Mouse (Mus musculus): ENCODE data around the gene Masp2. TPM values are rescaled to one million over a fixed set of nuclear protein-coding genes. Genes with fewer than 3 reads are reported as not detected.
A peak's percentile ranks its signal among the peaks of the same experiment; 100 is the strongest.

Gene Masp2
- polyA plus RNA-seq, 1 experiment from 2014 or later: 0.44 TPM

DNA sequence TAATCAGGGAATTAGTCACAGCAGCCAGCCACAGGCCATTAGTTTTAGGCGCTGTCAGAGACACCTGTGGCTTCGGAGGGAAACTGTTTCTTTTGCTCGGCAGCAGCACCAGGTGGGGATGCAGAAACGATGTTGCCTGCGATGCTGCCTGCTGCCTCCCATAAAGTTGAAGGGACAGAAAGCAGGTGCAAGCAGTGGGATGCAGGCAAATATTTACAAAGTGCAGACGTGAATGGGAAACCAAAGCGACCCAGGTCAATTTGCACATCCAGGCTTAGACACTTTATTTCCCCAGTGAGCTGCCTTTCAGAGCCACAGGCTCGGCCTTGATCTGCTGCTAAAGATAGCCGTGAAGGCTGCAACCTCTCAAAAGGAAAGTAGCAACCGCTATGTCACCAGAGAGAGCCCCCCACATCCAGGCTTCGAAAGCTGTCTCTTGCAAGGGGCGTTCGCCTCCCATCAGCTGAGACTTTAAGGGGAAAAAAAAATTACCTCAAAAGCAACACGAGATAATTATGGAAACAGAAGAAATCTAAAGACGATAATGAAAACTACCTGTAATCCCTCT is 54.4 kb downstream of the Masp2 start:
- H3K9ac ChIP-seq (ENCODE audit: low read length): no peak overlapping the region
- H3K27me3 ChIP-seq (ENCODE audit: control insufficient read depth, insufficient read depth, low read depth, low read length): no peaks in the 10 kb centered on the region
- no peak for ATAC-seq (ENCODE audit: low read depth)
- 22% methylated on average over 15 of the region's 15 CpGs for WGBS
- H3K9me3 ChIP-seq (ENCODE audit: control insufficient read depth, low read length): no peaks in the 10 kb centered on the region; the same call in 1 of the 2 replicates
- H3K27ac ChIP-seq (ENCODE audit: low read length): no peak overlapping the region
- H3K4me1 ChIP-seq (replicated peaks; ENCODE audit: control insufficient read depth, insufficient read depth, low read length): no peaks in the 10 kb centered on the region
- H3K4me3 ChIP-seq (ENCODE audit: low read length): no peak overlapping the region
- no peak overlapping the region for H3K4me2 ChIP-seq (ENCODE audit: low read depth, low read length)
- no peaks in the 10 kb centered on the region for H3K36me3 ChIP-seq (ENCODE audit: control insufficient read depth, insufficient read depth, low read length)

DNA sequence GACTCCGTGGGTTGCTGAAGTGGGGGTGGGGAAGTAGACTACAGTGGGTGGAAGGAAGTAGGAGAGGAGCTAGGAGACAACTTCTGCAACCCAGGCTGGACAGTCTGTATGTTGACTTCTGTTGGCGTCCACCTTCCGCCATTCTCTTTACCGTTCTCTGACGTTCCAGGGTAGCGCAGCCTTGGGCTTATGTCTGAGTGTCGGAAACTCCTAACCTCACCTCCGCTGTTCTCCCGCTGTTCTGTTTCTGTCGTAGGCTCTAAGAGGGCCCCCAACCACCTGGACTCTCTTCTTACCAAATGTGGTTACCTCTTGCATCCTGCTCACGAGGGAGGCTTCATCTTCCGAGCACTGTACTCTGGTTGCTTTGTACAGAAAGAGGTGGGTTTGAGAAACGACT is 55.4 kb downstream of the Masp2 start:
- H3K4me2 ChIP-seq (ENCODE audit: low read depth, low read length): no peak overlapping the region

DNA sequence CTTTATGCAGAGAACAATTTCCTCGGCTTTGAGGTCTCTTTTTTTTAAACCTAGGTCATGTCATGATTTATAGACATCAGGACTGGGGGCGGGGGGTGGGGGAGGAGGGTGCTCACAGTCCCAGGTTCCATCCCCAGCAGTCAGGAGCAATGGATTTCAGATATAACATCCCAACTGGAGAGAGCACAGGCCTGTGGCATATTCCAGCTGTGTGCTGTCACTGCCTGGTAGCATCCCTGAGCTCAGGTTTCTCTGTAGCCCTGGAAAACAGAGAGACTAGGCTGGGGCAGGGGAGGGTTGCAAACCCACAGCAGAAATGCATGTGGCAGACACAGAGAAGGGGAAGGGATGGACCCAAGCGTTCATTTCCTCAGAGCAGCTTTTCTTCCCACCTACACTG is 57.8 kb downstream of the Masp2 start:
- no peaks in the 10 kb centered on the region for H3K36me3 ChIP-seq (ENCODE audit: control insufficient read depth, insufficient read depth, low read length)
- H3K4me1 ChIP-seq (replicated peaks; ENCODE audit: control insufficient read depth, insufficient read depth, low read length): peaks cover 13% of the 10 kb centered on the region; the same call in 1 of the 2 replicates
- H3K9me3 ChIP-seq (ENCODE audit: control insufficient read depth, low read length): no peaks in the 10 kb centered on the region
- H3K27me3 ChIP-seq (ENCODE audit: control insufficient read depth, insufficient read depth, low read depth, low read length): no peaks in the 10 kb centered on the region; the same call in 1 of the 2 replicates
- ATAC-seq (ENCODE audit: low read depth): no peak
- H3K9ac ChIP-seq (ENCODE audit: low read length): no peak overlapping the region
- no peak overlapping the region for H3K4me3 ChIP-seq (ENCODE audit: low read length)
- no peak overlapping the region for H3K27ac ChIP-seq (ENCODE audit: low read length)
- H3K4me2 ChIP-seq (ENCODE audit: low read depth, low read length): no peak overlapping the region
- WGBS: 23% methylated on average over 3 of the region's 3 CpGs

More for the DNA sequence above, 55.4 kb downstream of the Masp2 start:
- ATAC-seq (ENCODE audit: low read depth): no peak
- H3K27me3 ChIP-seq (ENCODE audit: control insufficient read depth, insufficient read depth, low read depth, low read length): no peaks in the 10 kb centered on the region
- no peak overlapping the region for H3K9ac ChIP-seq (ENCODE audit: low read length)
- WGBS: 74% methylated on average over 13 of the region's 13 CpGs
- peaks cover 5% of the 10 kb centered on the region; the same call in 1 of the 2 replicates for H3K4me1 ChIP-seq (replicated peaks; ENCODE audit: control insufficient read depth, insufficient read depth, low read length)
- H3K27ac ChIP-seq (ENCODE audit: low read length): no peak overlapping the region
- no peaks in the 10 kb centered on the region for H3K36me3 ChIP-seq (ENCODE audit: control insufficient read depth, insufficient read depth, low read length)
- no peaks in the 10 kb centered on the region; the same call in 1 of the 2 replicates for H3K9me3 ChIP-seq (ENCODE audit: control insufficient read depth, low read length)
- no peak overlapping the region for H3K4me3 ChIP-seq (ENCODE audit: low read length)

DNA sequence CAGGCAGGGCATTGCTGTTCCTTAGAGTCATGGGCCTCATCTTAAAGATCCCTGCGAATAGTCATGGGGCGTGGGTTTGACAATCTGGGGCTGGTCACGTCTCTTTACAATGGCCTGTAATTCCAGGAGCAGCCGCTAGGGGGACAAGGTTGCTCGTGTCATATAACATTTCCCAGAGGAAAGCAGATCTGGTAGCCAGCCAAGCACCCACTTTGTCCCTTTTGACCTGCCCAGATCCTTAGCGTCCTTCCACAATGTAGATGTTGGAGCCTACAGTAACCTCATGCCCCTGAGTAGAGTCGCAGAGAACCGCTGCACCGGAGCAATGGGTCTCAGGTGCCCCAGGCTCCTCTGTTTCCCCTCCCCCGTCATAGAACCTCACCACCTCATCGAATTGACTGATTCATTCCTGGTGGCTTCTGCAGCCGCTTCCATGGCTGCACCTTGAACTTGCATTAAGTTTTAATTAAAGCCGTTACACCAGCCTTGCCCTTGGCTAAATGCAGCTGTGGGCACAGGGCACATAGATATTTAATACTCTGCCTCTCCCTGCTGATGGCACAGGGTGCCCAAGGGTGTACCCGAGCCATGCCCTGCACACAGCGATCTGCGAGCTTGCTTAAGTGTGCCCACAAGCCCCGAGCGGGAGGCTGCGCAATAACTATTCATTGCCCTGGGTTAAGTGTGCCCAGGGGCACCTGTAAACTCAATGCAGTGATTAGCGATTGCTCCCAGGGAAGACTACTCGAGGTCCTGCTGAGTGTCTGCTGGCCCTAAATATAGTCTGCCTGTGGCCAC is 60.0 kb downstream of the Masp2 start:
- no peaks in the 10 kb centered on the region for H3K9me3 ChIP-seq (ENCODE audit: control insufficient read depth, low read length)
- H3K4me1 ChIP-seq (replicated peaks; ENCODE audit: control insufficient read depth, insufficient read depth, low read length): peaks cover 13% of the 10 kb centered on the region; the same call in 1 of the 2 replicates
- H3K4me3 ChIP-seq (ENCODE audit: low read length): no peak overlapping the region
- peak overlapping the region; percentile 36 for H3K4me2 ChIP-seq (ENCODE audit: low read depth, low read length)
- no peaks in the 10 kb centered on the region for H3K36me3 ChIP-seq (ENCODE audit: control insufficient read depth, insufficient read depth, low read length)
- WGBS: 33% methylated on average over 21 of the region's 21 CpGs
- H3K27me3 ChIP-seq (ENCODE audit: control insufficient read depth, insufficient read depth, low read depth, low read length): no peaks in the 10 kb centered on the region; the same call in 1 of the 2 replicates
- no peak overlapping the region for H3K9ac ChIP-seq (ENCODE audit: low read length)
- H3K27ac ChIP-seq (ENCODE audit: low read length): no peak overlapping the region
- ATAC-seq (ENCODE audit: low read depth): no peak

DNA sequence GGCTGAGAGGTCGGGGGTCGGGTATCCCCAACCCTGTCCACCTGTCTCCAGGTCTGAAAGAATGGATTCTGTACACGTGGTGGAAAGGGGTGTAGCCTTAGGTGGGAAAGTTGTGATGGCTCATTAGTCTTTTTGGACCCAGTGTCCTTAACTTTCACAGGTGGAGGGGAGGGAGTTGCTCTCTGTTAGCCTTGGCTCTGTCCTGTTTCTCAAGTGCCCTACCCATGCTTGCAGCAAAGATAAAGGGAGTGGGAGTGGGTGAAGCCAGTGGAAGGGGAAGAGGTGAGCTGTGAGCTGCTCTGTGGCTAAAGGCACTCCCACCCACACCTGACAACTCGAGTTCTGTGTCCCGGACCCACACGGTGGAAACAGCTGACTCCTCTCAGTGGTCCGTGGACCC is 61.0 kb downstream of the Masp2 start:
- H3K36me3 ChIP-seq (ENCODE audit: control insufficient read depth, insufficient read depth, low read length): no peaks in the 10 kb centered on the region
- ATAC-seq (ENCODE audit: low read depth): peak; percentile 53
- WGBS: 60% methylated on average over 7 of the region's 7 CpGs

DNA sequence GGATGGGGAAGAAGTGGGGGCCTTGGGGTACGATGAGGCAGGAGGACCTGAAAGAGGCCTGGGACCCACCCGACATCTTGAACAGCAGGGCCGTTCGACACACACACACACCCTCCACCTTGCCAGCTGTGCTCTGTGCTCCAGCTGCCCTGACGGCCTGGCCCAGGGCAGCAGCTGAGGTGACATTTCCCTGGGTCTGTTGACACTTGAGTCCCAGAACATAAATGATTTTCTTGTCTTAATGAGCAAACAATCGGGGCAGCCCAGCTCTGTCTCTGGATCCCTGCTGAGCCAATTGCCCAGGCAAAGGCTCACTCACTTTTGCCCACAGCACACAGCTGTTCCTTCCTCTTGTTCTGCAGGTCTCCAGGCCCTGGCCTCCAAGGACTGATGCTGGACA is 61.7 kb downstream of the Masp2 start:
- ATAC-seq (ENCODE audit: low read depth): no peak
- WGBS: 47% methylated on average over 6 of the region's 6 CpGs
- H3K36me3 ChIP-seq (ENCODE audit: control insufficient read depth, insufficient read depth, low read length): no peaks in the 10 kb centered on the region

More for the DNA sequence above, 61.0 kb downstream of the Masp2 start:
- Histone ChIP-seq H3K4me1 (replicated peaks; ENCODE audit: control insufficient read depth, insufficient read depth, low read length) (peaks cover 13% of the 10 kb centered on the region; the same call in 1 of the 2 replicates), H3K27me3 (ENCODE audit: control insufficient read depth, insufficient read depth, low read depth, low read length) (no peaks in the 10 kb centered on the region; the same call in 1 of the 2 replicates), H3K9ac (ENCODE audit: low read length) (no peak overlapping the region), H3K27ac (ENCODE audit: low read length) (no peak overlapping the region), H3K9me3 (ENCODE audit: control insufficient read depth, low read length) (no peaks in the 10 kb centered on the region), H3K4me3 (ENCODE audit: low read length) (no peak overlapping the region), H3K4me2 (ENCODE audit: low read depth, low read length) (no peak overlapping the region)

More for the DNA sequence above, 61.7 kb downstream of the Masp2 start:
- peaks cover 13% of the 10 kb centered on the region; the same call in 1 of the 2 replicates for H3K4me1 ChIP-seq (replicated peaks; ENCODE audit: control insufficient read depth, insufficient read depth, low read length)
- H3K27me3 ChIP-seq (ENCODE audit: control insufficient read depth, insufficient read depth, low read depth, low read length): no peaks in the 10 kb centered on the region; the same call in 1 of the 2 replicates
- no peaks in the 10 kb centered on the region for H3K9me3 ChIP-seq (ENCODE audit: control insufficient read depth, low read length)
- no peak overlapping the region for H3K27ac ChIP-seq (ENCODE audit: low read length)
- H3K4me3 ChIP-seq (ENCODE audit: low read length): no peak overlapping the region
- H3K4me2 ChIP-seq (ENCODE audit: low read depth, low read length): no peak overlapping the region
- H3K9ac ChIP-seq (ENCODE audit: low read length): no peak overlapping the region

Other genes with a start within 250 kb of the Masp2 start
- gene Ubiad1, start 157.8 kb upstream of the Masp2 start, polyA plus RNA-seq (2015; fragmentation: Nextera tagmentation; extraction: Ambion mirVana): 22.8 and 24.0 TPM in 2 replicates
- 11.3 and 12.2 TPM in 2 replicates for gene Mtor, start 153.9 kb upstream of the Masp2 start, polyA plus RNA-seq (2015; fragmentation: Nextera tagmentation; extraction: Ambion mirVana)
- gene Angptl7, start 102.1 kb upstream of the Masp2 start, polyA plus RNA-seq (2015; fragmentation: Nextera tagmentation; extraction: Ambion mirVana): 1.8 TPM in 2 replicates
- 83.6 and 90.8 TPM in 2 replicates for gene Exosc10, start 44.1 kb upstream of the Masp2 start, polyA plus RNA-seq (2015; fragmentation: Nextera tagmentation; extraction: Ambion mirVana)
- gene Srm, start 11.1 kb upstream of the Masp2 start, polyA plus RNA-seq (2015; fragmentation: Nextera tagmentation; extraction: Ambion mirVana): 114 and 126 TPM in 2 replicates
- gene Tardbp, start 24.5 kb downstream of the Masp2 start, polyA plus RNA-seq (2015; fragmentation: Nextera tagmentation; extraction: Ambion mirVana): 320 and 367 TPM in 2 replicates
- not detected in 2 replicates for gene Gm572, start 40.8 kb downstream of the Masp2 start, polyA plus RNA-seq (2015; fragmentation: Nextera tagmentation; extraction: Ambion mirVana)
- 7.3 and 7.4 TPM in 2 replicates for gene Casz1, start 201.9 kb downstream of the Masp2 start, polyA plus RNA-seq (2015; fragmentation: Nextera tagmentation; extraction: Ambion mirVana)

All from lung, embryonic 16.5 days (tissue).